Mouse (Mus musculus) G1E (cell line): ENCODE data around the gene Rad9b.

Experiments
- CTCF ChIP-seq: IDR thresholded peaks from 2 replicates; pipeline ENCODE4 v1.5.1; 2012; ENCODE audit warnings: low read depth, low read length, inconsistent platforms, mixed read lengths
- POLR2AphosphoS5 ChIP-seq: IDR thresholded peaks from 2 replicates; pipeline ENCODE4 v1.6.1; 2012; ENCODE audit warnings: low read depth, low read length, inconsistent platforms; ENCODE audit not compliant: insufficient replicate concordance

- no peak for TF ChIP-seq CTCF
- TF ChIP-seq POLR2AphosphoS5 = no peak
Measured at GRCm38 (mm10) chr5:122283828-122284182, 70.2 kb downstream of the Rad9b start.
